Mouse (Mus musculus) E14TG2a.4 (cell line): ENCODE results near the gene Gm10639.
"Not testable (repeated sequence)": the region's sequence is repeated elsewhere in the genome, so short reads cannot be mapped to it uniquely, and the experiment has no call there.

ENCODE experiments used
- CTCF ChIP-seq: conservative IDR thresholded peaks from 2 replicates; pipeline ENCODE4 v1.5.1; 2014; ENCODE audit warnings: low read length
- NANOG ChIP-seq: IDR thresholded peaks from 2 replicates; pipeline ENCODE4 v1.6.1; 2014; ENCODE audit warnings: borderline replicate concordance, low read length, mixed read lengths

DNA sequence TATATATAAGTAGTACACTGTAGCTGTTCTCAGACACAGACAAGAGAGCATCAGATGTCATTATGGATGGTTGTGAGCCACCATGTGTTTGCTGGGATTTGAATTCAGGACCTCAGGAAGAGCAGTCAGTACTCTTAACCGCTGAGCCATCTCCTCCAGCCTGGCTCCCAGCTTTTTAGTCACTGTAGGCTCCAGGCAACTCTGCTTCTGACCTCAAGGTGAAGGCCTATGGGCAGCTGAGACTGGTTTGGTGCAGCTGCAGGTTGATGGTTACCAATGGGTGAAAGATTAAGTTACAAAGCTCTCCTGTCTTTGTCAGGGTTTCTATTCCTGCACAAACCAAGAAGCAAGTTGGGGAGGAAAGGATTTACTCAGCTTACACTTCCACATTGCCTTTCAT is 4.0 kb downstream of the Gm10639 start:
- TF ChIP-seq CTCF, NANOG: not testable (repeated sequence)
